Mouse (Mus musculus) T-helper 17 cell (primary cell): ENCODE data around the gene 4930539E08Rik.

Experiments used
- in situ Hi-C, 2 experiments: fragments of 300-600 bp; cut with MboI, MseI; formaldehyde crosslinking; loops; 1 replicate in 1 of 2; 2 replicates in 1 of 2; pipeline ENCODE4 v1.15.1; 2025; ENCODE audit warnings: high pct_unique_total_duplicates in 2 of 2

The 4930539E08Rik gene

DNA sequence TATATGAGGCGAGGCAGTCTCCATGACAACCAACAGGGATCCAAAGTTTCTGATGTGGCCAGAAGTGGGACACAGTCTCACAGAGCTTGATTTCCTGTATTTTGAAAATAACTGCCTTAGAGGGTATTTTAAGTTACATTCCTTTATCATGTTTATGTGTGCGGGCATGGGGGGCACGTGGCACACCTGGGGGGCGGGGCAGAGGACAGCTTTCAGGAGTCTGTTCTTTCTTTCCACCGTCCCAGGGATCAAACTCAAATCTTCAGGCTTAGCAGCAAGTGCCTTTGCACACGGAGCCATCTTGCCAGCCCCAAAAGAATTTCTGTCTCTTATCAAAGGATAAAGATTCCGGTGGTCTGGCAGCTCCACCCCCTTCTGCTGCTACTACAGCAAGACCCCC, 51.2 kb downstream of the 4930539E08Rik start:
- in situ Hi-C loops, result no loop called here

DNA sequence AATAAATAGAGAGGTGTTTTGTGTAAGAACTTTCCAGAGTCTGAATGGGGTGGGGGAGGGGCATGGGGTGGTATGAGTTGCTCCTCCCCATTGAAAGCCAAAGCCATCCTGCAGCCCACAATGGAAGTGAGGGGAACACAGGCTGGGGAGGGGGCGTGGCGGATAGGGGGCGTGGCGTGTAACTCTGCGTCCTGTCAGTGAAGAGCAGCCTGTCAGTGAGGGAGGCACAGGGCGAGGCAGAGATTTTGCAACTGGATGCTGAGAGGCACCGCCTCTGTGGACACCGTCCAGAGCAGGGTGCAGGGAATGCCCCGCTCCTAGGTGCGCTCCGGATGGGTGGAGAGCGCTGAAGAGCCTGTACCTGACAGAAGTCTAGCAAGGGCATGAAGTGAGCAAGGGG, 56.9 kb downstream of the 4930539E08Rik start, which contains the start of gene Pnpla1:
TSS of gene Pnpla1 (plus strand) at position 207 of the 400 bp plus-strand sequence.
- in situ Hi-C loops, result loop anchor here in 1 of 2 experiments (10.0 kb wide), 1 partner anchor 183 kb away; no protein-coding TSS in a partner anchor

DNA sequence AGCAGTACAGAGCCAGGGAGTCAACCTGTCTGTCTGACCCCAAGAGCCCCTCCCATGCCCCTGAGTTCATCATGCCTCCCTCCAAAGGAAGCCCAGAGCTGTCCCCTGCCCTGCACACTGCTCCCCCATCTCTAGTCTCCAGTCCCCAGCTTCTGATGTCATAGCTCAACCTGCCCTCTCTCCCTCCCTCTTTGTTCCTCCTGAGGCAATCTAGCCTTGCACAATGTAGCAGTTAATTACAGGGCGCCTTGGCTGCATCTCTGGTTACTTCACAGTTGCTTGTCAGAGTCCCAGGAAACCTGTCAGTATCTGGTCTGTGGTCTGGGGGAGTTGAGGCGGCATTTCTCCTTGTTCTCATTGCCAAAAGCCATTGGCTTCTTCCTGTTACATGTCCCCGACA, 59.1 kb downstream of the 4930539E08Rik start:
- in situ Hi-C loops, result loop anchor here in 1 of 2 experiments (10.0 kb wide), 1 partner anchor 181 kb away; no protein-coding TSS in a partner anchor

DNA sequence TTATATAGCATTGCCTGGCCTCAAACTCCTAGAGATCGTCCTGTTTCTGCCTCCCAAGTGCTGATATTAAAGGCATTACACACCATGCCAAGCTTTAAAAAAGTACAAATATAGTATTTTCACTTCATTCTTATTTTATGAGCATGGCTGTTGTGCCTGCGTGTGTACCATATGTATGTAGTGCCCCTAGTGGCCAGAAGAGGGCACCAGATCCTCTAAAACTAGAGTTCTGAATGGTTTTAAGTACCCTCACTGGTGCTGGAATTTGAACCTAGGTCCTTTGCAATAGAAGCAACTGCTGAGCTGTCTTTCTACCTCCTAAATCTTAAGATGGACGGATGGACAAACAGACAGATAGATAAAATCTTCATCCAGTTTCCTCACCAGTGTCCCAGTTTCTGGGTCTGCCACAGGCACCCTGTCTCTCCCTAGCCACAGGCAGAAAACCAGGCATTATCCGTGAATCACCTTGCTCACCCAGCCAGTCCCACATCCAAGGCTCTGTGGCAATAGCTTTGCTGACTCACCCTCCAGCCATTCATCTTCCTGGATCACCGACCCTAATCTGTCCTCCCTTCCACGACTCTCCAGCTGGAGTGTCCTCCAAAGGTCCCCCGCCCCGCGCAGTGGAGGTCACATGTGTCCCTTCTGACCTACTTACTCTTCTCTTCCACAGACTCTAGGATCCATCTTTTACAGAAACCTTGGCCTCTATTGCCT, 59.8 kb downstream of the 4930539E08Rik start:
- in situ Hi-C loops, result loop anchor here in 1 of 2 experiments (10.0 kb wide), 1 partner anchor 181 kb away; no protein-coding TSS in a partner anchor

DNA sequence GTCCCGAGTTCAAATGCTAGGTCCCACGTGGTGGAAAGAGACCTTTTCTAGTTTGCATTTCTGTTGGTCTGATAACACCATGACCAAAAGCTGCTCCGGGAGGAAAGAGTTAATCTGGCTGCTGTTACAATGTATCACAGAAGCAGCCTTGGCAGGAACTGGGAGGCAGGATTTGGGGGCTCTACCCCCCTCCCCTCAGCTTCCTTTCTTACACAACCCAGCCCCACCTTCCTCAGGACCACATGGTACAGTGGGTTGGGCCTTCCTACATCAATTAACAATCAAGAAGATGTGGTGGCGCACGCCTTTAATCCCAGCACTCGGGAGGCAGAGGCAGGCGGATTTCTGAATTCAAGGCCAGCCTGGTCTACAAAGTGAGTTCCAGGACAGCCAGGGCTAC, 60.7 kb downstream of the 4930539E08Rik start:
- in situ Hi-C loops, result loop anchor here in 1 of 2 experiments (10.0 kb wide), 1 partner anchor 180 kb away; no protein-coding TSS in a partner anchor

DNA sequence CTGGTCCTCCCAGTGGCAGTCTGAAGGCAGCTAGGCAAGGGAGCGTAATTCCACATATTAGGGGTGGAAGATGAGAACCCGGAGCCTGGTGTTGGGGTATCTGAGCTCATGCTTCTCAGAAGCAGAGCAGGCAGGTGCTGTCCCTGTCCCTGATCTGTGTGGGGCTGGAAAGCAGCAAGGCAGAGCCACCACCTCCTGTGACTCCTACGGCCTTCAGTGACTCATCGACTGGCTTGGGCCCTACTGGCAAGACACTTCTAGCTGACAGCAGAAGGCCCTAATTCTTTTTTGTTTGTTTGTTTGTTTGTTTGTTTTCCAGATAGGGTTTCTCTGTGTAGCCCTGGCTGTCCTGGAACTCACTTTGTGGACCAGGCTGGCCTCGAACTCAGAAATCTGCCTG, 64.6 kb downstream of the 4930539E08Rik start:
- in situ Hi-C loops, result loop anchor here in 1 of 2 experiments (10.0 kb wide), 1 partner anchor 176 kb away; no protein-coding TSS in a partner anchor

DNA sequence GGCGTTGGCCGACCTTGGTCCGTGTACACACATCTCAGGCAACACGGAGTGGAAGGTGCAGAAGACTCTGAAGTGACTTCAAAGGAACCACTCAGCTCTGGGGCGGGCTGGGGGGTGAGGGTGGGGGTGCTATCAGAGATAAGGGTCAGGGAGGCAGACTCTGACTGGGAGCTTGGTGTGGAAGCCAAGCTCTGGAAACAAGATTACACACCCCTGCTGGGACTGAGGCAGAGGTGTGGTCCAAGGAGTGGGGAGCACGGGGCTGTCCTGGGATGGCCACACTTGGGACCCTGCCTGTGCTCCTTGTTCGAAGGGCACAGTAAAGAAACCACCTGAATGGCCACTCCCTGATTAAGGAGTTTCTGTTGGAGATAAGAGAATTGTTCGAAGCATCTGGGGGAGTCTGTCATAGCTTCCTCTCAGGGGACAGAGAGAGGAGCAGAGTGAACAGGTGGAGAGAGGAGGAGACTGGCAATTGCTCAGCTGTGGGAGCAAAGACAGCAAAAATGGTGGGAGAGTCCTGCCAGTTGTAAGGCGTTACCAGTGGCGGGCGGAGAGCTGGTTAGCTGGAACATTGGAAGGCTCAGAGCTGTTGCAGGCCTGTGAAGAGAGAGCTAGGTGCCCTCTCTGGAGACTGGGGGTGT, 68.0 kb downstream of the 4930539E08Rik start:
- in situ Hi-C loops, result no loop called here
